Mouse (Mus musculus) lung, postnatal 0 days (tissue): ENCODE data around the gene Mcm3ap. TPM values are rescaled to one million over a fixed set of nuclear protein-coding genes. Genes with fewer than 3 reads are reported as not detected.

Source experiments
- ATAC-seq: fragments of 200-750 bp; cut with Nextera tagmentation; 2 replicates; pipeline ENCODE4 v1.8.0; 2017; ENCODE audit warnings: moderate library complexity
- DNase-seq: peaks from one replicate; pipeline ENCODE4 v3.0.0-alpha.2; 2016; ENCODE audit warnings: low spot score
- H3K27ac ChIP-seq: fragments of 300-500 bp; sonication (generic); 2 replicates; pipeline ENCODE4 v1.5.1; 2014; ENCODE audit warnings: antibody characterized with exemption, mild to moderate bottlenecking, low read length, mixed read lengths
- H3K27me3 ChIP-seq: fragments of 300-500 bp; sonication (generic); replicated peaks from 2 replicates; pipeline ENCODE4 v1.6.1; 2014; ENCODE audit warnings: low read length, mixed read lengths; ENCODE audit not compliant: insufficient read depth
- H3K36me3 ChIP-seq: fragments of 300-500 bp; sonication (generic); 2 replicates; pipeline ENCODE4 v1.6.1; 2014; ENCODE audit warnings: low read length, mixed read lengths; ENCODE audit not compliant: insufficient read depth
- H3K4me1 ChIP-seq: fragments of 300-500 bp; sonication (generic); 2 replicates; pipeline ENCODE4 v1.6.1; 2014; ENCODE audit warnings: antibody characterized with exemption, low read depth, low read length, mixed read lengths; ENCODE audit not compliant: insufficient read depth
- H3K4me2 ChIP-seq: fragments of 300-500 bp; sonication (generic); replicated peaks from 2 replicates; pipeline ENCODE4 v1.6.1; 2014; ENCODE audit warnings: low read depth, mild to moderate bottlenecking, low read length, moderate library complexity, mixed read lengths
- H3K4me3 ChIP-seq: fragments of 300-500 bp; sonication (generic); 2 replicates; pipeline ENCODE4 v1.5.1; 2014; ENCODE audit warnings: low read depth, low read length
- H3K9ac ChIP-seq: fragments of 300-500 bp; sonication (generic); replicated peaks from 2 replicates; pipeline ENCODE4 v1.6.1; 2014; ENCODE audit warnings: low read depth, mild to moderate bottlenecking
- H3K9me3 ChIP-seq: fragments of 300-500 bp; sonication (generic); 2 replicates; pipeline ENCODE4 v1.6.1; 2016; ENCODE audit warnings: low read length, mixed read lengths
- CTCF ChIP-seq: IDR thresholded peaks from 2 replicates; pipeline ENCODE4 v1.5.1; 2016; ENCODE audit warnings: antibody characterized with exemption, mild to moderate bottlenecking
- EP300 ChIP-seq: IDR thresholded peaks from 2 replicates; pipeline ENCODE4 v1.6.1; 2016; ENCODE audit warnings: antibody characterized with exemption, mild to moderate bottlenecking, control low read depth
- WGBS: fragments of 180-500 bp; shearing (Covaris S2); extraction: QIAGEN DNeasy Blood & Tissue Kit; methylation state at CpG from one replicate; pipeline ENCODE4 v1.1.7; 2014; 5-methylcytosine and 5-hydroxymethylcytosine counted together
- polyA plus RNA-seq: library from polyadenylated mRNA; unstranded; fragments of >200 nt; fragmentation: Nextera tagmentation; extraction: Ambion mirVana; gene quantifications from 2 replicates; pipeline ENCODE4 v1.2.1, GENCODE M21; 2015

Mcm3ap gene
- polyA plus RNA-seq, 1 experiment from 2014 or later, result 41.9 TPM

DNA sequence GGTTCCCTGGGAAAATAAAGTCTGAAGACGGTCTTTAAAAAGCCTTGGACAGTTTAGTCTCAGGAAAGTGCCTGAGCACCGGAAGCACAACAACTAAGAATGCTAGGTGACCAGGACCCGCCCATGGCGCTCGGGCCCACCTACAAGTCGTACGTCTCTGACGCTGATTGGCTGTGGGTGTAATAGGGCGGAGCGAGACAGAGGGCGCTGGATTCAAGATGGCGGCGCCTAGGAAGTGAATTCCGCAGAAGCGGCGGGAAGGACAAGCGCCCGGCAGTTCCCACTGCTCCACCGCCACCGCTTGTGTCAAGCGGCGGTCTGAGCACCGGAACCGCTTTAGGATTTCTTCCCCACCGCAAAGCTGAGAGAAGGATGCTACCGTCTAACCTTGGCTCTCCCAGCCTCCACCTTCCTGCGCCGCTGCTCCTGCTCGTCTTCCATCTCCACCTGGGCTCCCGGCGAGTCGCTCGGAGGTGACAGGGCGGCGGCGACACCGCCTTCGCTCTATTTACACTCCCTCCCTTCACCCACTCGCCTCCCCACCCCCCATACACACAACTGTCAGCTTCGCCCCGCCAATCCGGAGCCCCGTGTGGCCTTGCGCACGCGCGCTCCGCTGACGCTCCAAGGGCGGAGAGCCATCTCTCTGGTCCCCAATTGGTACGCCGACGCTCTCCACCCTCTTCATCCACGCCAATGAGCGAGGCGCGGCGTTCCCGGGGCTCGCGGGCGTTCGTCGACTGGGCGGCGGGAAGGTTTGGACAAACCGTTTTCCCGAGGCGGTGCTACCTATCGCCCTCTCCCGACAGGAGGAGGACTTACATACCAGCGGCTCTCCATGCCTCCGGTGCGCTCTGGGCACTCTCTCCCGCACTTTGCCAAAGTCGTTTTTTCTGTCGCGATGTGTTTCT lies 26.3 kb upstream of the Mcm3ap start, which contains the start of gene Pcnt:
TSS of gene Pcnt (minus strand) at position 609 of the 911 bp plus-strand sequence.
- H3K27ac ChIP-seq, result peak within 1 kb of the TSS; percentile 97
- peak within 1 kb of the TSS; percentile 67 for H3K4me3 ChIP-seq
- TF ChIP-seq EP300, result no peak
- peak; percentile 85 for TF ChIP-seq CTCF
- peak within 1 kb of the TSS; percentile 71 for H3K4me2 ChIP-seq
- H3K4me1 ChIP-seq, result peaks cover 21% of the 10 kb centered on the region; the same call in 1 of the 2 replicates
- under 1% methylated on average over 58 of the region's 78 CpGs for WGBS
- no peaks in the 10 kb centered on the region for H3K9me3 ChIP-seq
- no peaks in the 10 kb centered on the region for H3K27me3 ChIP-seq
- H3K9ac ChIP-seq, result peak within 1 kb of the TSS; percentile 58
- peak; percentile 99 for DNase-seq
- H3K36me3 ChIP-seq, result no peaks in the 10 kb centered on the region; the same call in 1 of the 2 replicates
- ATAC-seq, result peak; percentile 95

GRCm38 (mm10) chr10:76445996-76446681 lies 22.6 kb upstream of the Mcm3ap start:
- WGBS, result 30% methylated on average over 4 of the region's 4 CpGs
- Histone ChIP-seq H3K36me3 (no peaks in the 10 kb centered on the region), H3K4me3 (no peak overlapping the region), H3K4me1 (peaks cover 27% of the 10 kb centered on the region; the same call in 1 of the 2 replicates), H3K9ac (no peak overlapping the region), H3K9me3 (no peaks in the 10 kb centered on the region), H3K27ac (peak overlapping the region; percentile 87), H3K27me3 (no peaks in the 10 kb centered on the region), H3K4me2 (no peak overlapping the region)
- peak; percentile 73 for DNase-seq
- no peak for ATAC-seq
- no peak for TF ChIP-seq CTCF
- TF ChIP-seq EP300, result peak; percentile 62; the same call in 1 of the 2 replicates

DNA sequence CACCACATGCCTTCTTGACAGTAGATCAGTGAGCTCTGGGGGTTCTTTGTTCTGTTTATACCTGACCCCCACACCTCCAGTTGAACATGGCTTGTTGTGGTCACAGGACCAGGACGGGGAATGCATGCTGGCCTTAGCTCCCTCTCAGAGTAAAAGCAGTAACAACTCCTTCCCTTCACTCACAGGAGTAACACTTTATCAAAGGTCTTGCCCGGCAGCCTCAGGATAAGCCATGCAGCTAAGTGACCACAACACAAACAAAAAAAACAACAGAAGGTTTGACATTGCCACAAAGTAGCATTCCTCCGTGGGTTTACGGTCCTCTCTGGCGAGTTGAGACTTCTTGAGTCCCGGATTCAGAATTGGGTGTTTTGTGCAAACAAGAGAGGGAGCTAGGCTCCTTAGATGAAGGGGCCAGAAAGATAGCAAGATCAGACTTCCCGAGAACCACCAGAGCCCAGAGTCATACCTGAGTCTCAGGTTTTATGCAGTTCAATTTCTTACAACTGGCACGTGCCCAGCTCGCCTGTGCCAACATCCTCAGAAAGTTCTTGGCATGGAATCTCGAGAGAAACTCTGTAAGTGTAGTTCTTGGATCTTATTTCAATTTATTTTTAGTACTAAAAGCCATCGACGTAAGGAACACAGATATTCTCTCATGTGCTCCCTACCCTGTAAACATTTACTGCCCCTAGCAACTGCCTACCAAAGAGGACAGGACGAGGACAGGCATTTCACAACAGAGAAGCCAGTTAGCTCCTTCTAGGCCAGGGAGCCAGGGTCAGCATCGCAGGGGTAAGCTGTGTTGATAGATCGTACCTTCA lies 21.1 kb upstream of the Mcm3ap start:
- no peaks in the 10 kb centered on the region for H3K36me3 ChIP-seq
- peaks cover 22% of the 10 kb centered on the region; the same call in 1 of the 2 replicates for H3K4me1 ChIP-seq
- no peak overlapping the region for H3K4me2 ChIP-seq
- H3K27me3 ChIP-seq, result no peaks in the 10 kb centered on the region
- DNase-seq, result peak; percentile 96
- TF ChIP-seq EP300 (peak; percentile 95), CTCF (no peak)
- H3K27ac ChIP-seq, result peak overlapping the region; percentile 87
- WGBS, result 38% methylated on average over 15 of the region's 15 CpGs
- H3K9me3 ChIP-seq, result no peaks in the 10 kb centered on the region
- peak; percentile 84 for ATAC-seq
- no peak overlapping the region for H3K9ac ChIP-seq
- H3K4me3 ChIP-seq, result no peak overlapping the region

- TF ChIP-seq EP300 (no peak), CTCF (no peak)
- ATAC-seq, result peak; percentile 15; the same call in 1 of the 2 replicates
- DNase-seq, result peak; percentile 61
- peak within 1 kb of the TSS; percentile 87 for H3K27ac ChIP-seq
- H3K27me3 ChIP-seq, result no peaks in the 10 kb centered on the region
- no peak within 1 kb of the TSS for H3K4me3 ChIP-seq
- no peaks in the 10 kb centered on the region for H3K9me3 ChIP-seq
- no peaks in the 10 kb centered on the region for H3K36me3 ChIP-seq
- H3K4me2 ChIP-seq, result no peak within 1 kb of the TSS; the same call in 1 of the 2 replicates
- WGBS, result 44% methylated on average over 5 of the region's 5 CpGs
- H3K9ac ChIP-seq, result no peak within 1 kb of the TSS
- H3K4me1 ChIP-seq, result peaks cover 15% of the 10 kb centered on the region; the same call in 1 of the 2 replicates
Measured at GRCm38 (mm10) chr10:76448851-76449250, 19.9 kb upstream of the Mcm3ap start, which contains the start of gene 2610028H24Rik. Gene 2610028H24Rik (plus strand): TSS chr10:76449081.

- H3K27ac ChIP-seq, result no peak overlapping the region
- peak; percentile 64 for DNase-seq
- H3K4me2 ChIP-seq, result no peak overlapping the region
- WGBS, result 52% methylated on average over 5 of the region's 5 CpGs
- peak; percentile 34 for ATAC-seq
- H3K36me3 ChIP-seq, result no peaks in the 10 kb centered on the region
- no peak overlapping the region for H3K4me3 ChIP-seq
- H3K4me1 ChIP-seq, result no peaks in the 10 kb centered on the region
- no peaks in the 10 kb centered on the region for H3K27me3 ChIP-seq
- no peaks in the 10 kb centered on the region for H3K9me3 ChIP-seq
- no peak for TF ChIP-seq EP300
- peak; percentile 84 for TF ChIP-seq CTCF
- H3K9ac ChIP-seq, result no peak overlapping the region
Measured at GRCm38 (mm10) chr10:76455289-76455688, 13.4 kb upstream of the Mcm3ap start.
